Mouse (Mus musculus): ENCODE data around the gene Muc4. TPM values are rescaled to one million over a fixed set of nuclear protein-coding genes. Genes with fewer than 3 reads are reported as not detected.

Muc4 gene
- not detected in 2 replicates for polyA plus RNA-seq (2012)

DNA sequence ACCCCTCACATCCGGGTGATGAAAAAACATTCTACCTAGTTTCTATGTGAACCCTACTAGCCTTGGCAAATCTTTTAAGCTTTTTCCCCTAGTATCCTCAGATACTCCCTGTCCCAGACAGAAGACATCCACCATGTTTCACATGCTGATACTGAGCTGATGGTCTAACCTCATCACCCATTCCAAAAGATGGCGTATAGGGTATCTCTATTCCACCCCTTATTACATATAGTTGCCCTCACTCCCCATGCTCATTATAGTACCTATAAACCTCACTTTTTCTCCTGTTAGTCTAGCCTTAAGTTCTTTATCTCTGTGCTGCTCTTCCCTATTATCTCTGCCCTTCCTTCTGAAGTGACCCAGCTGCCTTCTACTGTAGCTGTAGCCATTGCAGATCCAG lies at the start of gene Muc4:
Muc4 (plus strand) TSS at position 301 of the 400 bp plus-strand sequence.
- no peak for TF ChIP-seq GATA1 (IDR thresholded peaks at IDR 0.05; ENCODE audit: low read length)

DNA sequence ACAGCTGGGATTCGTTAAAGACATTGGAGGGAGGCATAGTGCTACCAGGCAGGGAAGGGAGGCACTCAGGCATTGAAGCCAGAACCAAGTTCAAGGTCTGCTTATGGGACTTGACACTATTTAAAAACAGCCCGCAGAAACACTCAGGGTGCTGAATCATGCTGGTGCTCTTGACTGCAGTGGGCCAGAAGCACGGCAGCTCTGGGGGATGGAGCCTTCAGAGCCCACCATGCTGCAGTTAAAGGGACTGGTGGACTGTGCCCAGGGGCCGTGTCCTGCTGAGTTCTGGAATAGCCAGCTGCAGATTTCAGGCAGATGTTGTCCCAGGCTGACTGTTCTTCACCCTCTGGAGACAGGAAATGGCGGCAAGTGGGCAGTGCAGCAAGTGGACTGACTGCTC lies 49.7 kb upstream of the Muc4 start:
- no peak for TF ChIP-seq GATA1 (IDR thresholded peaks at IDR 0.05; ENCODE audit: low read length)

DNA sequence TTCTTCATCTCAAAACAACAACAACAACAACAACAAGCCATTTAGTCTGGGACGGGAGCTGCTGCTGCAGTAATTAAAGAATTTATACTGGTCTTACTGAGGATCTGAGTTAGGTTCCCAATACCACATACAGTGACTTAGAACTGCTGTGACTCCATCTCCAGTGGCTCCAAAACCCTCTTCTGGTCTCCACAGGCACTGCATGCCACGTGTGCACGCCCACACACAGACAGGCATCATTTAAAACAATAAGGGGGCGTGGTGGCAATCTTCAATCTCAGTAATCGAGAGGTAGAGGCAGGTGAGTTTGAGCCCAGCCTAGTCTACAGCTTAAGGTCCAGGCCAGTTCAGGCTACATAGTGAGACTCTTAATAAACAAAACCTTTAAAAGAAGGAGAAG lies 48.5 kb upstream of the Muc4 start:
- no peak for TF ChIP-seq GATA1 (IDR thresholded peaks at IDR 0.05; ENCODE audit: low read length)

DNA sequence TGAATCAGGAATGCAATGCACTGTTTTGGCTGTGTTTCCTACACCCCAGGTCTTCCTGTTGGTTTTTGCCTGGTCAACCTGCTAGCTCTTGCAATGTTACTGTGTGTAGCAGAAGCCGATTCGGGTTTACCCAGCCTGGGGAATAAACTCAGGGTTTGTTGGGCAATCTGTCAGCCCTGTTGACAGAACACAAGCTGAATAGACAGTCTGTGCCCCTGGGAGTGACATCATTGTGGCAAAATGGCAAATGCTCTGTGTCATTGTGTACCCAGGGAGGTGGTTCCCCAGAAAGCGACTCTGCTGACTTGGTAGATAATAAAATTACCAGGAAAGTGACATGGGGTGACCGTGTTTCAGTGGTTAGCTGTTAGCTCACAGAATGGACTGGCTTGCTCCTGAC lies 46.9 kb upstream of the Muc4 start:
- TF ChIP-seq GATA1 (IDR thresholded peaks at IDR 0.05; ENCODE audit: low read length): no peak

DNA sequence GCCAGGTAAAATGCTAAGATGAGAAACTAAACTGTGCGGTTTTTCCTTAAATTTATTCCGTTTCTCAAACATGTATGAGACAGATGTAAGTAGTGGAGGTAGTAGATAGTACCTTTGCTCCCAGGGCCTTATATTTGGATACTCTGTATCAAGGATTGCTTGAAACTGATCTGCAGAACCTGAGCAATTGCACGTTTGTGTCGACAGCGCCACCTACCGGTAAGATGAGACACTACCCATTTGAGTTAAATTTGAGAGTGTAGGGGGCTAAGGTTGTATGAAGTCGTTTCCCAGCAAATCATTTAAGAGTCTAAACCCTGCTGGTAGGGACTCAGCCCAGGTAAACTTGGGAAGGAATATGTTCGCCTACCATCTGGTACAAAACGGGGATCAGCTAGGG lies 46.2 kb upstream of the Muc4 start:
- no peak for TF ChIP-seq GATA1 (IDR thresholded peaks at IDR 0.05; ENCODE audit: low read length)

GRCm38 (mm10) chr16:32696841-32697464 lies 38.7 kb upstream of the Muc4 start:
- TF ChIP-seq GATA1 (IDR thresholded peaks at IDR 0.05; ENCODE audit: low read length): no peak

GRCm38 (mm10) chr16:32697665-32698446 lies 37.8 kb upstream of the Muc4 start:
- TF ChIP-seq GATA1 (IDR thresholded peaks at IDR 0.05; ENCODE audit: low read length): no peak

- no peak for TF ChIP-seq GATA1 (IDR thresholded peaks at IDR 0.05; ENCODE audit: low read length)
These were observed 37.1 kb upstream of the Muc4 start for GRCm38 (mm10) chr16:32698550-32698949.

DNA sequence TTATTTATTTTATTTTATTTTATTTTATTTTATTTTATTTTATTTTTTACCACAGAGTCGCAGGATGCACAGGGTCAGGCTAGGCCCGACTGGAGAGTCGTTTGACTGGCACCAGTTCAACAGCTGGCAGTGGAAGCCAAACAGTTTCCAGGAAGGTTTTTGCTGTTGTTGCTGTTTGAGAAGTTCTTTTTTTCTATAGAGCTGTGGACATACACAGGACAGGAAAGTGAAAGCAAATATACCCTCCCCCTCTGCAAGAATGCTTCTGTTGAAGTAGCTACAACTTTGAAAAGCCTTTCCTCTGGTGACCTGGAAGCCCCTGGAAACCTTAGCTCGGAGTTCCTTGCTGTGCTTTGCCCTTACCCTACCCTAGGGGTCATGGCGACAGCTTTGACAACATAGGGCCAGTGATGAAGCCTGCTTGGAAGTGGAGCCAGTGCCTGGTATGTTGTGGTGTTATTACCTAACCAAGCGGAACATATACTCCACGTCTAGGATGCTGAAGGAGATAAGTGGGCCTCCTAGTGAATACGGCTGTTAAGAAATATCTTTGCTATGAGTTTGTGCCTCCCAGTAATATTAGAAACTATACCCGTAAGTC lies 32.3 kb upstream of the Muc4 start:
- TF ChIP-seq GATA1 (IDR thresholded peaks at IDR 0.05; ENCODE audit: low read length): no peak

GRCm38 (mm10) chr16:32705606-32706005 lies 30.1 kb upstream of the Muc4 start:
- TF ChIP-seq GATA1 (IDR thresholded peaks at IDR 0.05; ENCODE audit: low read length): no peak

- TF ChIP-seq GATA1 (IDR thresholded peaks at IDR 0.05; ENCODE audit: low read length): no peak
These were observed 28.4 kb upstream of the Muc4 start for GRCm38 (mm10) chr16:32707111-32707823.

DNA sequence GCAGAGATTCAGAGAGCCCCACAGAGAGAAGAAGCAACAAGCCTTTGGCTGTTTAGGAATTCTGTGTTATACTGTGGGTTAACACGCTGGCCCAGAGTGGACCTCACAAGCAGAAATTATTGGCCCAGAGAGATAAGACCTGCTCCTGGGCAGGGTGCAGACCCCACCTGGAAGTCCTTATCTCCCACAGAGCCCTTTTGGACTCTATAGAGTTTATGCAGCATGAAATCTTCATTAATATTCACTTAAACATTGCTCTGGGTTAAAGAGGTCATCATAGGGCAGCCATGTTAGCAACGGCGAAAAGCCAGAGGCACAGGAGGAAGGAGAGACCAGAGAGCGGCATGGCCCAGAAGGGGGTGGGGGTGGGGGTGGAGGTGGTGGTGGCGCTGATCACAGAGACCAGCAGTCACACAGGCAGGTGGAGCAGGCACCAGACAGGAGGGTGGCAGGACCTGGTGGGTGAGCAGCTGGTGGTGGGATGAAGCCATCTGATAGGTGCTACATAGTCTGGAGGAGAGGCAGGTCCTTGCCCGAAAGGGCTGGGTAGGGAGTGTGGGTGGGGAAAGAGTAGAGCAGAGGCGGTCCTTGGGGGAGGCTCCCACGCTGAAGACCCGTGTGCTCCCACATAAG lies 27.7 kb upstream of the Muc4 start:
- no peak for TF ChIP-seq GATA1 (IDR thresholded peaks at IDR 0.05; ENCODE audit: low read length)

DNA sequence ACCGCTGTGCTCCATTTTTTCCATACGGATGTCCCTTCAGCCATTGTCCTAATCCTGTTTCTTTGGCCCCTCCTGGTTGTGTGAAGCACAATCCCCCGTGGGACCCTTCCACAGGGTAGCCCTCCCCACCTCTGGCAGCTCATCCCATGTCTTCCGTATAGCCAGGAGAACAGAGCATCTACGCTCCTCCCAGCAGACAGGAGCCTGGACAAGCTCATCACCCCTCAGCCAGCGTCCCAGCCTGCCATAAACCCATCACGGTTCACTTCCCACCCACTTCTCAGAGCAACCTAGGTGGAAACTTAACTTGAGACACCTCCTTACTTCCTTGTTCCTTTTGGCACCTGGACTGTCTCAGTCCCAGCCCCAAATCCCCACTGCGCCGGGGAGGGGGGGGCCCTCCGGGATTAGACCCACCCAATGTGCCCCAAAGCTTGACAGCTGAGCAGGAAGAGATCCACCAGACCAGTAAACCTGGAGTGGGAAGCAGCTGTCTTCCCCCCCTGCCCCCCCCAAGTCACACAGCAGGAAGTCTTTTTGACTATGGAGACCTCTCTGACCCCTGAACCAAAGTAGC lies 27.1 kb upstream of the Muc4 start:
- no peak for TF ChIP-seq GATA1 (IDR thresholded peaks at IDR 0.05; ENCODE audit: low read length)

GRCm38 (mm10) chr16:32709116-32709515 lies 26.6 kb upstream of the Muc4 start:
- TF ChIP-seq GATA1 (IDR thresholded peaks at IDR 0.05; ENCODE audit: low read length): no peak

GRCm38 (mm10) chr16:32710426-32711070 lies 25.1 kb upstream of the Muc4 start:
- no peak for TF ChIP-seq GATA1 (IDR thresholded peaks at IDR 0.05; ENCODE audit: low read length)
